Mouse (Mus musculus) left cerebral cortex, postnatal 36 days (tissue): Measurements from ENCODE around the gene Mrpl46. TPM values are rescaled to one million over a fixed set of nuclear protein-coding genes. Genes with fewer than 3 reads are reported as not detected.

ENCODE experiments used
- DNase-seq, 2 experiments: peaks; one replicate each; pipeline ENCODE4 v3.0.0; 2021 to 2022; ENCODE audit warnings: low spot score in 2 of 2, mixed read lengths in 1 of 2
- intact Hi-C: fragments of 180-260 bp; cut with DNase I; formaldehyde crosslinking; loops from one replicate; pipeline ENCODE4 v1.15.1; 2025
- total RNA-seq, 2 experiments: library from RNA; stranded (reverse); gene quantifications; 2 replicates each; pipeline ENCODE4 v1.2.3; 2021

The Mrpl46 gene
- total RNA-seq: 10 to 100 TPM; 32.0 to 38.1 TPM

- peak; percentile 84 to 87 for DNase-seq
- intact Hi-C loops: no loop called here
These were observed at the start of gene Mrpl46, which contains the start of gene Mrps11 for GRCm38 (mm10) chr7:78782639-78783581. Gene Mrpl46, minus strand, starts transcription at chr7:78783531. Gene Mrps11, plus strand, starts transcription at chr7:78783119.

- DNase-seq: no peak
- intact Hi-C loops: no loop called here
These were observed 44.5 kb upstream of the Mrpl46 start for GRCm38 (mm10) chr7:78827749-78828362.

GRCm38 (mm10) chr7:78826682-78827385 is 43.5 kb upstream of the Mrpl46 start:
- peak in 1 of 2 experiments; percentile 11 for DNase-seq
- intact Hi-C loops: no loop called here

GRCm38 (mm10) chr7:78818336-78818735 is 35.0 kb upstream of the Mrpl46 start:
- no peak for DNase-seq
- intact Hi-C loops: no loop called here

GRCm38 (mm10) chr7:78814766-78815165 is 31.4 kb upstream of the Mrpl46 start:
- DNase-seq: no peak
- intact Hi-C loops: no loop called here

- no peak for DNase-seq
- intact Hi-C loops: no loop called here
These were observed 30.5 kb upstream of the Mrpl46 start for GRCm38 (mm10) chr7:78813791-78814190.

- intact Hi-C loops: no loop called here
- DNase-seq: no peak
These were observed 23.9 kb upstream of the Mrpl46 start for GRCm38 (mm10) chr7:78807192-78807591.

GRCm38 (mm10) chr7:78803841-78804240 is 20.5 kb upstream of the Mrpl46 start:
- intact Hi-C loops: no loop called here
- DNase-seq: no peak

- intact Hi-C loops: loop anchor here (10.0 kb wide), 1 partner anchor 285 kb away; no protein-coding TSS in a partner anchor
- DNase-seq: no peak
These were observed 16.6 kb upstream of the Mrpl46 start for GRCm38 (mm10) chr7:78799730-78800496.

- DNase-seq: peak; percentile 66 to 75
- intact Hi-C loops: loop anchor here (2.0 to 10.0 kb wide), 2 partner anchors 49 to 287 kb away; partner anchors contain the start of gene Det1
These were observed 14.6 kb upstream of the Mrpl46 start for GRCm38 (mm10) chr7:78797843-78798455.

GRCm38 (mm10) chr7:78796624-78797023 is 13.3 kb upstream of the Mrpl46 start:
- no peak for DNase-seq
- intact Hi-C loops: loop anchor here (2.0 to 10.0 kb wide), 2 partner anchors 50 to 288 kb away; partner anchors contain the start of gene Det1

GRCm38 (mm10) chr7:78794571-78795092 is 11.3 kb upstream of the Mrpl46 start:
- no peak for DNase-seq
- intact Hi-C loops: loop anchor here (10.0 kb wide), 1 partner anchor 290 kb away; no protein-coding TSS in a partner anchor

GRCm38 (mm10) chr7:78793895-78794570 is 10.7 kb upstream of the Mrpl46 start:
- no peak for DNase-seq
- intact Hi-C loops: loop anchor here (10.0 kb wide), 1 partner anchor 291 kb away; no protein-coding TSS in a partner anchor

- intact Hi-C loops: loop anchor here (1.0 to 10.0 kb wide), 2 partner anchors 99 to 293 kb away; no protein-coding TSS in a partner anchor
- peak; percentile 36 to 56 for DNase-seq
These were observed 8.3 kb upstream of the Mrpl46 start for GRCm38 (mm10) chr7:78791359-78792222.

GRCm38 (mm10) chr7:78787793-78788380 is 4.6 kb upstream of the Mrpl46 start:
- DNase-seq: no peak
- intact Hi-C loops: no loop called here

GRCm38 (mm10) chr7:78785906-78786305 is 2.6 kb upstream of the Mrpl46 start:
- no peak for DNase-seq

More at GRCm38 (mm10) chr7:78785906-78786305, 2.6 kb upstream of the Mrpl46 start:
- intact Hi-C loops: no loop called here
